Mouse (Mus musculus): ENCODE results near the gene Apom. TPM values are rescaled to one million over a fixed set of nuclear protein-coding genes. Genes with fewer than 3 reads are reported as not detected.

Apom gene
- total RNA-seq, 1 experiment: 10.0 TPM

DNA sequence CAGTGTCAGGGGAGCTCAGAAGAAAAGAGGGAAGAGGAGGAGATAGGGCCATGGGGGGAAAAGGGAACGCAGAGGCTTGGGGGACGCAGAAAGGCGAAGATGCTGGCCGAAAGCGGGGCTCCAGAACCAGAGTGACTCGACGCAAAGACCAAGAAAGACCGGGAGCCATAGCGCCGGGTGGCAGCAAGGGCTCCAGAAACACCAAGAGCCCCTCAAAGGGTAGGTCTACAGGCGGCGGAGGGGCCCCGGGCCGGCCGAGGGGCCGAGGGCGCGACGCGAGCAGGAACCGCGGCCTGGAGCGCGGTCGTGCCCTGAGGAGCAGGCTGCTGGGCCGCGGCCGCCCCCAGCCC lies 32.3 kb upstream of the Apom start:
- peak overlapping the region; percentile 78 for H3K27ac ChIP-seq (ENCODE audit: insufficient read depth, low read depth, low read length, poor library complexity, severe bottlenecking)
- H3K9ac ChIP-seq (ENCODE audit: insufficient read depth, low read depth, low read length, poor library complexity, severe bottlenecking): peak overlapping the region; percentile 99
- no peak for TF ChIP-seq CHD2 (IDR thresholded peaks at IDR 0.05; ENCODE audit: low read depth, low read length)
- no peak for TF ChIP-seq ZNF384 (IDR thresholded peaks at IDR 0.05; ENCODE audit: low read depth, low read length)
- TF ChIP-seq ZC3H11A (IDR thresholded peaks at IDR 0.05; ENCODE audit: borderline replicate concordance, low read depth, low read length): no peak
- TF ChIP-seq HCFC1 (IDR thresholded peaks at IDR 0.05; ENCODE audit: borderline replicate concordance, insufficient read depth, low read length): no peak
- H3K4me3 ChIP-seq (ENCODE audit: insufficient read depth in 1 of 2, low read depth in 1 of 2, low read length in 2 of 2, poor library complexity in 1 of 2, severe bottlenecking in 1 of 2): peak overlapping the region; percentile 98 to 99
- peaks cover 0 to 10% of the 10 kb centered on the region in 2 experiments; a peak in 1 of 4 replicates for H3K4me1 ChIP-seq (ENCODE audit: control insufficient read depth in 2 of 2, insufficient read depth in 2 of 2, low read length in 2 of 2, poor library complexity in 1 of 2)
- in situ Hi-C loops (cut with MboI; ENCODE audit: low sequenced_read_pairs in 2 of 2, unreplicated experiment in 2 of 2): no loop called here
- no peaks in the 10 kb centered on the region for H3K9me3 ChIP-seq (ENCODE audit: control insufficient read depth, insufficient read depth, low read depth, low read length)
- H3K36me3 ChIP-seq (ENCODE audit: control insufficient read depth, insufficient read depth, low read length, poor library complexity, severe bottlenecking): peaks cover 37% of the 10 kb centered on the region
- DNase-seq (ENCODE audit: low read depth, low spot score): no peak

DNA sequence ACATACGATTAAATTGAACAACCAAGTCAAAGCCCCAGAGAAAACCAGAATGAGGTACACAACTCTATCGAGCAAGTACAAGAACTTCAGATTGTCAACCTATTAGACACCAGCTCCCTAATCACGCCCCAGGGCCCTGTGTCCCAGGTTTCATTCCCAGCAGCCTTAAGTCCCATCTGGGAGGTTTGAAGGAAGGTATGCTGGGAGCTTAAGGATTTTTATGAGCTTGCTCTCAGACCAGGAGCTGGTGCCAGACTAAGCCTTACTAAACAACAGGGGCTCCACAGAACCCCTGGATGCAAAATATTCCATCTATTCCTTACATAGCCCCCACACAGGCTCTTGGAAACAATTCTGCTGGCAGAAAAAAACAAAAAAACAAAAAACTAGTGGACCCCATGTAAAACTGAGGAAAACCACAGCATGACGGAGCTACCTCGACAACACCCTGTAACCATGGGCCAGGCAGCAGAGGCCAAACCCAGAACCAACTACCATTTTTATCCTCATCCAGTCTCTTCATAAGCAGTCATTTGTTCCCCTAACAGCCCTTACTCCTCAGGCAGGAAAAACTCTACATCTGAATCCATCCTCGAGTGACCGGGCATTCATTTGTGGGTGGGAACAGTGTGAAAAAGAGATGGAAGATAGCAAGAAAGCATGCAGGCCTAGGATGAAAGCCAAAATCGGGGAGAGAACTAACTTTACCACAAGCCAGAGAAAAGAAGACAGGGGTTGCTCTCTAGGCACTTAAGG lies 31.7 kb upstream of the Apom start:
- H3K9ac ChIP-seq (ENCODE audit: insufficient read depth, low read depth, low read length, poor library complexity, severe bottlenecking): peak overlapping the region; percentile 99
- no peaks in the 10 kb centered on the region for H3K9me3 ChIP-seq (ENCODE audit: control insufficient read depth, insufficient read depth, low read depth, low read length)
- DNase-seq (ENCODE audit: low read depth, low spot score): no peak
- H3K36me3 ChIP-seq (ENCODE audit: control insufficient read depth, insufficient read depth, low read length, poor library complexity, severe bottlenecking): peaks cover 44% of the 10 kb centered on the region
- TF ChIP-seq HCFC1 (IDR thresholded peaks at IDR 0.05; ENCODE audit: borderline replicate concordance, insufficient read depth, low read length) (no peak), ZNF384 (IDR thresholded peaks at IDR 0.05; ENCODE audit: low read depth, low read length) (no peak), ZC3H11A (IDR thresholded peaks at IDR 0.05; ENCODE audit: borderline replicate concordance, low read depth, low read length) (no peak), MAFK (IDR thresholded peaks at IDR 0.05; ENCODE audit: insufficient read depth, low read depth, low read length) (no peak), CHD2 (IDR thresholded peaks at IDR 0.05; ENCODE audit: low read depth, low read length) (no peak)
- H3K4me1 ChIP-seq (ENCODE audit: control insufficient read depth in 2 of 2, insufficient read depth in 2 of 2, low read length in 2 of 2, poor library complexity in 1 of 2): peaks cover 0 to 10% of the 10 kb centered on the region in 2 experiments; a peak in 1 of 4 replicates
- H3K27ac ChIP-seq (ENCODE audit: insufficient read depth, low read depth, low read length, poor library complexity, severe bottlenecking): no peak overlapping the region
- in situ Hi-C loops (cut with MboI; ENCODE audit: low sequenced_read_pairs in 2 of 2, unreplicated experiment in 2 of 2): no loop called here
- H3K4me3 ChIP-seq (ENCODE audit: insufficient read depth in 1 of 2, low read depth in 1 of 2, low read length in 2 of 2, poor library complexity in 1 of 2, severe bottlenecking in 1 of 2): peak overlapping the region; percentile 98 to 99

DNA sequence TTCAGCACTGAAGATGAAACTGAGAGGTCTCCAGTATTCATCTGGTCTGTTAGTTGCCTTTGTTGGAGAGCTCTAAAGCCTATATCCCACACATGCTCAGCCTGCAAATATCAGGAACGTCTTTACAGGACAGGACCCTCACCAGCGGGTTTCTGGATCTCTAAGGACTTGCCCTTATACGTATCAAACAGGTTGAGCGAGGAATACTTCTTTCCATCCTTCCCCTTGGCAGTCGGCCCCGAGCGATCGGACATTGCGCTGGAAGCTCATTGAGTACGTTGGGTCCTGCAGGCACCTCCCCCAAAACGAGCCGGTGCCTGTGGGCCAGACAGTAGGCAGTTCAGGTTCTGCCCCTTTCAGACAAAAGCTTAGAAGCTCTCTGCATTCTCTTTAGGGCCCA lies 30.9 kb upstream of the Apom start:
- DNase-seq (ENCODE audit: low read depth, low spot score): no peak
- Histone ChIP-seq H3K4me1 (ENCODE audit: control insufficient read depth in 2 of 2, insufficient read depth in 2 of 2, low read length in 2 of 2, poor library complexity in 1 of 2) (peaks cover 0 to 10% of the 10 kb centered on the region in 2 experiments; a peak in 1 of 4 replicates), H3K4me3 (ENCODE audit: insufficient read depth in 1 of 2, low read depth in 1 of 2, low read length in 2 of 2, poor library complexity in 1 of 2, severe bottlenecking in 1 of 2) (peak overlapping the region; percentile 98 to 99), H3K9me3 (ENCODE audit: control insufficient read depth, insufficient read depth, low read depth, low read length) (no peaks in the 10 kb centered on the region), H3K27ac (ENCODE audit: insufficient read depth, low read depth, low read length, poor library complexity, severe bottlenecking) (no peak overlapping the region), H3K36me3 (ENCODE audit: control insufficient read depth, insufficient read depth, low read length, poor library complexity, severe bottlenecking) (peaks cover 51% of the 10 kb centered on the region), H3K9ac (ENCODE audit: insufficient read depth, low read depth, low read length, poor library complexity, severe bottlenecking) (peak overlapping the region; percentile 53; the same call in 1 of the 2 replicates)
- in situ Hi-C loops (cut with MboI; ENCODE audit: low sequenced_read_pairs in 2 of 2, unreplicated experiment in 2 of 2): no loop called here
- no peak for TF ChIP-seq HCFC1 (IDR thresholded peaks at IDR 0.05; ENCODE audit: borderline replicate concordance, insufficient read depth, low read length)

DNA sequence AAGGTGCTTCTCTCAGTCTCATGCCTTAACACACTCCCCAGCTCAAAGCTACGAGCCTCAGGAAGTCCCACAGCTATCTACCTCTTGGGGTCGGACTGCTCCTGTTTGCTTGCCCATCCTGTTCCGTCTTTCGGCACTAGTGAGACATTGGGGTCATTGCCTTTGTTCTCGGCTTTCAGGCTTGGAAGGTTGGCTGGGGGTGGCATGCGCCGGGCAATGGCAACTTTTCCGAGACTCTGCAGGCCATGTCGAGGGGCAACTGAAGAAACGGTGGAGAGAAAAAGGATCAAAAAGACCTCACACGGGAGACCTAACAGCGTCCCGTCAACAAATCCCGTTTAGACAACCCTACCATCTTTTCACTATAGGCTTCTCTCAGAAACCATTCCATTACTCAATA lies 30.3 kb upstream of the Apom start:
- peak overlapping the region; percentile 98 to 99; a peak in 2 of 4 replicates for H3K4me3 ChIP-seq (ENCODE audit: insufficient read depth in 1 of 2, low read depth in 1 of 2, low read length in 2 of 2, poor library complexity in 1 of 2, severe bottlenecking in 1 of 2)
- peaks cover 0 to 10% of the 10 kb centered on the region in 2 experiments; a peak in 1 of 4 replicates for H3K4me1 ChIP-seq (ENCODE audit: control insufficient read depth in 2 of 2, insufficient read depth in 2 of 2, low read length in 2 of 2, poor library complexity in 1 of 2)
- TF ChIP-seq CHD2 (IDR thresholded peaks at IDR 0.05; ENCODE audit: low read depth, low read length): no peak
- no peak for TF ChIP-seq ZC3H11A (IDR thresholded peaks at IDR 0.05; ENCODE audit: borderline replicate concordance, low read depth, low read length)
- TF ChIP-seq MAFK (IDR thresholded peaks at IDR 0.05; ENCODE audit: insufficient read depth, low read depth, low read length): no peak
- TF ChIP-seq ZNF384 (IDR thresholded peaks at IDR 0.05; ENCODE audit: low read depth, low read length): no peak
- TF ChIP-seq HCFC1 (IDR thresholded peaks at IDR 0.05; ENCODE audit: borderline replicate concordance, insufficient read depth, low read length): no peak
- no peak overlapping the region for H3K27ac ChIP-seq (ENCODE audit: insufficient read depth, low read depth, low read length, poor library complexity, severe bottlenecking)
- H3K9ac ChIP-seq (ENCODE audit: insufficient read depth, low read depth, low read length, poor library complexity, severe bottlenecking): peak overlapping the region; percentile 53; the same call in 1 of the 2 replicates
- H3K9me3 ChIP-seq (ENCODE audit: control insufficient read depth, insufficient read depth, low read depth, low read length): no peaks in the 10 kb centered on the region
- H3K36me3 ChIP-seq (ENCODE audit: control insufficient read depth, insufficient read depth, low read length, poor library complexity, severe bottlenecking): peaks cover 57% of the 10 kb centered on the region
- DNase-seq (ENCODE audit: low read depth, low spot score): no peak
- in situ Hi-C loops (cut with MboI; ENCODE audit: low sequenced_read_pairs in 2 of 2, unreplicated experiment in 2 of 2): no loop called here

Data from ES-E14 (cell line).